8 mouse cellular contexts compared by ENCODE assay signal in genomic region chr13:55099726-55100478, GRCm38 (mm10). TPM values are rescaled to one million over a fixed set of nuclear protein-coding genes. Genes with fewer than 3 reads are reported as not detected.
A peak's percentile ranks its signal among the peaks of the same experiment; 100 is the strongest.
DNase-seq lines count a peak whose midpoint lies in the region; ATAC-seq and TF ChIP-seq lines count a peak whose summit lies in the region.

Gene Uimc1, minus strand, starts transcription at chr13:55100300.

- TF ChIP-seq CTCF in lung, adult 2 months (IDR thresholded peaks at IDR 0.05; ENCODE audit: insufficient read depth, low read length): no peak

- no peaks in the 10 kb centered on the region for H3K9me3 ChIP-seq in ES-E14 (ENCODE audit: control insufficient read depth, insufficient read depth, low read depth, low read length)
- no peaks in the 10 kb centered on the region for H3K9me3 ChIP-seq in forebrain, embryonic 11.5 days (ENCODE audit: control insufficient read depth, low read length)
- no peaks in the 10 kb centered on the region for H3K9me3 ChIP-seq in heart, embryonic 16.5 days (replicated peaks; ENCODE audit: control insufficient read depth, low read length)
- H3K9me3 ChIP-seq in neural tube, embryonic 15.5 days (replicated peaks): no peaks in the 10 kb centered on the region

- H3K4me3 ChIP-seq in ES-E14 (ENCODE audit: insufficient read depth in 1 of 2, low read depth in 1 of 2, low read length in 2 of 2, poor library complexity in 1 of 2, severe bottlenecking in 1 of 2): peak within 1 kb of the TSS; percentile 74 to 98
- H3K4me3 ChIP-seq in forebrain, embryonic 11.5 days (ENCODE audit: low read depth, low read length): peak within 1 kb of the TSS; percentile 79
- peak within 1 kb of the TSS; percentile 89 for H3K4me3 ChIP-seq in heart, embryonic 16.5 days (ENCODE audit: low read length)
- peak within 1 kb of the TSS; percentile 79 for H3K4me3 ChIP-seq in lung, adult 2 months (replicated peaks; ENCODE audit: extremely low read depth, low read depth, low read length)
- peak within 1 kb of the TSS; percentile 95 for H3K4me3 ChIP-seq in neural tube, embryonic 15.5 days (replicated peaks)

- no peaks in the 10 kb centered on the region for H3K4me1 ChIP-seq in ES-E14 (ENCODE audit: control insufficient read depth in 2 of 2, insufficient read depth in 2 of 2, low read length in 2 of 2, poor library complexity in 1 of 2)
- peaks cover 5% of the 10 kb centered on the region; the same call in 1 of the 2 replicates for H3K4me1 ChIP-seq in forebrain, embryonic 11.5 days (replicated peaks; ENCODE audit: control insufficient read depth, insufficient read depth, low read length)
- peaks cover 7% of the 10 kb centered on the region for H3K4me1 ChIP-seq in heart, embryonic 16.5 days (ENCODE audit: control insufficient read depth, insufficient read depth, low read length)
- peaks cover 6% of the 10 kb centered on the region for H3K4me1 ChIP-seq in lung, adult 2 months (ENCODE audit: control insufficient read depth, insufficient read depth, low read length)
- peaks cover 9% of the 10 kb centered on the region for H3K4me1 ChIP-seq in neural tube, embryonic 15.5 days

- no peaks in the 10 kb centered on the region for H3K36me3 ChIP-seq in ES-E14 (ENCODE audit: control insufficient read depth, insufficient read depth, low read length, poor library complexity, severe bottlenecking)
- H3K36me3 ChIP-seq in forebrain, embryonic 11.5 days (ENCODE audit: control insufficient read depth, insufficient read depth, low read length): no peaks in the 10 kb centered on the region
- no peaks in the 10 kb centered on the region for H3K36me3 ChIP-seq in heart, embryonic 16.5 days (ENCODE audit: control insufficient read depth, insufficient read depth)
- no peaks in the 10 kb centered on the region for H3K36me3 ChIP-seq in neural tube, embryonic 15.5 days

- DNase-seq in ES-E14 (ENCODE audit: low read depth, low spot score): peak; percentile 72
- DNase-seq in c-Kit-positive CD71-positive TER-119-negative erythroid progenitor cells, embryonic 14.5 days (ENCODE audit: low read depth): peak; percentile 70
- DNase-seq in forebrain, embryonic 11.5 days (ENCODE audit: low spot score): peak; percentile 95
- peak; percentile 82 to 92 for DNase-seq in kidney, postnatal 25 days
- peak; percentile 65 for DNase-seq in lung, adult 2 months
- peak; percentile 85 for DNase-seq in testis, postnatal 10 days (ENCODE audit: low spot score)

- H3K27me3 ChIP-seq in forebrain, embryonic 11.5 days (ENCODE audit: control insufficient read depth, insufficient read depth, low read length): no peaks in the 10 kb centered on the region
- H3K27me3 ChIP-seq in heart, embryonic 16.5 days (ENCODE audit: control insufficient read depth, insufficient read depth, low read length): no peaks in the 10 kb centered on the region
- no peaks in the 10 kb centered on the region for H3K27me3 ChIP-seq in neural tube, embryonic 15.5 days (replicated peaks)

- peak within 1 kb of the TSS; percentile 70 for H3K4me2 ChIP-seq in forebrain, embryonic 11.5 days (ENCODE audit: low read depth, low read length, severe bottlenecking)
- peak within 1 kb of the TSS; percentile 84 for H3K4me2 ChIP-seq in heart, embryonic 16.5 days (ENCODE audit: low read depth, low read length)
- H3K4me2 ChIP-seq in neural tube, embryonic 15.5 days: peak within 1 kb of the TSS; percentile 70

- peak within 1 kb of the TSS; percentile 92 for H3K9ac ChIP-seq in ES-E14 (ENCODE audit: insufficient read depth, low read depth, low read length, poor library complexity, severe bottlenecking)
- H3K9ac ChIP-seq in forebrain, embryonic 11.5 days (ENCODE audit: low read length): peak within 1 kb of the TSS; percentile 91
- H3K9ac ChIP-seq in heart, embryonic 16.5 days (ENCODE audit: low read length): peak within 1 kb of the TSS; percentile 96
- peak within 1 kb of the TSS; percentile 91 for H3K9ac ChIP-seq in neural tube, embryonic 15.5 days (replicated peaks)

- in situ Hi-C loops in ES-E14 (cut with MboI; ENCODE audit: low sequenced_read_pairs in 2 of 2, unreplicated experiment in 2 of 2): no loop called here

- under 1% methylated on average over 65 of the region's 81 CpGs for WGBS in forebrain, embryonic 11.5 days
- WGBS in heart, embryonic 16.5 days: under 1% methylated on average over 64 of the region's 81 CpGs
- WGBS in lung, adult 2 months: under 1% methylated on average over 79 of the region's 81 CpGs
- WGBS in neural tube, embryonic 15.5 days: under 1% methylated on average over 69 of the region's 81 CpGs

- H3K27ac ChIP-seq in ES-E14 (ENCODE audit: insufficient read depth, low read depth, low read length, poor library complexity, severe bottlenecking): peak within 1 kb of the TSS; percentile 67
- peak within 1 kb of the TSS; percentile 82 for H3K27ac ChIP-seq in forebrain, embryonic 11.5 days (ENCODE audit: low read depth, low read length)
- H3K27ac ChIP-seq in heart, embryonic 16.5 days (ENCODE audit: low read length): peak within 1 kb of the TSS; percentile 94
- H3K27ac ChIP-seq in neural tube, embryonic 15.5 days (replicated peaks): peak within 1 kb of the TSS; percentile 91

- peak; percentile 91 for ATAC-seq in forebrain, embryonic 11.5 days (replicated peaks; ENCODE audit: low FRiP score)
- peak; percentile 85 for ATAC-seq in heart, embryonic 16.5 days (replicated peaks; ENCODE audit: extremely low read depth, insufficient read depth, low FRiP score)
- peak; percentile 93 for ATAC-seq in neural tube, embryonic 15.5 days (ENCODE audit: low FRiP score)

- peak; percentile 53; the same call in 1 of the 2 replicates for TF ChIP-seq POLR2A in lung, adult 2 months (IDR thresholded peaks at IDR 0.05; ENCODE audit: borderline replicate concordance, extremely low read depth, low read depth, low read length)

TF ChIP-seq in ES-E14, 5 proteins besides CTCF, POLR2A, EP300 and RAD21:
- TF ChIP-seq ZNF384 (IDR thresholded peaks at IDR 0.05; ENCODE audit: low read depth, low read length) (no peak), CHD2 (IDR thresholded peaks at IDR 0.05; ENCODE audit: low read depth, low read length) (no peak), MAFK (IDR thresholded peaks at IDR 0.05; ENCODE audit: insufficient read depth, low read depth, low read length) (no peak), ZC3H11A (IDR thresholded peaks at IDR 0.05; ENCODE audit: borderline replicate concordance, low read depth, low read length) (no peak), HCFC1 (IDR thresholded peaks at IDR 0.05; ENCODE audit: borderline replicate concordance, insufficient read depth, low read length) (no peak)

RNA-seq across cellular contexts. Expression of gene Uimc1, which starts in this region (rescaled TPM):
- 70.9 and 77.6 TPM in 2 replicates for total RNA-seq in ES-E14 (2012; rRNA removed)
- 24.3 and 26.7 TPM in 2 replicates for polyA plus RNA-seq in forebrain, embryonic 11.5 days (2014; fragmentation: Nextera tagmentation; extraction: Ambion mirVana)
- 19.0 and 22.0 TPM in 2 replicates for polyA plus RNA-seq in heart, embryonic 16.5 days (2015; fragmentation: Nextera tagmentation; extraction: Ambion mirVana)
- polyA plus RNA-seq in lung, adult 2 months (2012; rRNA removed): 4.7 and 7.2 TPM in 2 replicates
- polyA plus RNA-seq in neural tube, embryonic 15.5 days (2015; fragmentation: Nextera tagmentation; extraction: Ambion mirVana): 17.3 and 19.4 TPM in 2 replicates

Comparison
In these comparisons a context has a peak if more than half of its experiments do, and no peak if none do; other contexts are left out.
1. Peak in every context shown above with its lines: DNase-seq, ATAC-seq, H3K4me3 ChIP-seq and H3K27ac ChIP-seq.